Mouse (Mus musculus): ENCODE results near the gene Atrip. TPM values are rescaled to one million over a fixed set of nuclear protein-coding genes. Genes with fewer than 3 reads are reported as not detected.

The Atrip gene
- 10 to 100 TPM; 19.2 to 28.2 (median 24.9) TPM for polyA plus RNA-seq (2017; shearing (Covaris generic))

DNA sequence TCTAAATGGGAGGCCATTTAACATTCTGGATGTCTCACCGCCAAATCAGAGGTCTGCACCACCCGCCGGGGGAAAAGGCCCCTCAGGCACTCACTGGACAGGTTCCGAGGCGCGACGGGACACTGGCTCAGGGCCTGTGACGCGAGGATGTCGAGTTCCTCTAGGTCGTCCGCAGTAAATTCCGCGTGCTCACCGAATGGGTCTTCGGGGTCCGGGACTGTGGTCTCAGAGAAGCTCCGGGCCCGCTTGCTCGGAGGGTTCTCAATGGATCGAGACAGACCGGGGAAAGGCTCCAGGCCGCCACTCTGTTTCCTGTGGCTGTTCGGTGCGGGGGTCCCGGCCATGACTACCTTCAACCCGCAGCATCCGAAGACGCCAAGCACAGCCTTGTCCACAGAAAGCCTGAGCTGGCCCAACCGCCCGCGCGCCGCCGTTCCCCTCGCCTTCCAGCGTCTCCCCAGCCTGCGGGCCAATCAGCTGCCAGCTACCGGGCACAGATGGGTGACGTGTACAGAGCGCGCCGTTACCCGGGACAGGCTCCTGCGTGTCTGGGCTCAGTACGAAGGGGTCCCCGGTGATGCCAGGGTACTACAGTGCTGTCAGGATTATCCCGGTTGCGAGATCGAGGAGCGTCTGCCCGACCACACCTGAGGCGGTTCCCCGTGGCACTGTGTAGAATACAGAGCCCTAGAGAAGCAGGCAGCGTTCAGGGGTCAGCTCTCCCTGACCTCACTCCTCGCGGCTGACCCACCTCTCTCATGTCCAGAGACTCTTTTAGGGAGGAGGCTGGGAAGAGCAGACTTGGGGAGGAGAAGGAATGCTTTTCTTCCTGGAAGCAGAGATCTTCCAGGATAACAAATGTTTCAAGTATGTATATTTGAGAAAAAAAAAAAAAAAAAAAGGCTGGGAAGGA lies at the start of gene Atrip:
Gene Atrip, minus strand, starts transcription at position 464 of the 913 bp plus-strand sequence.
- peak; percentile 98 for ATAC-seq

DNA sequence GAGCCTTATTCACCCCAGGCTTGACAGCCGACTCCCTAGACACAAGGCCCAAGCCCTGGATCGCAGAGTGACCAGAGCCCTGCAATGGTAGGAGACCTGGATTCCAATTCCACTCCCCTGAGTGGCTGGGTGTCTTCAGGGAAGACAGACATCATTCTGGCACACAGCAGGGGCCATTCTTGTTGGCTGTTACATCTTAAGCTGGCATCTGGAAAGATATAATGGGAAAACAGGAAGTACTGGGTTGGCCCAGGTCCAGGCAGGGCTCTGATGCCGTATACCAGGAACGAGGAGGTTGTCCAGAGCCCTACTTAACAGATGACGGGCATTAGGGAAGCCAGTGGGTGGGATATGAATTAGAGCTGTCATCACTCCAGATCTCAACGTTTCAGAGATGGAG lies 49.3 kb upstream of the Atrip start:
- ATAC-seq: no peak

DNA sequence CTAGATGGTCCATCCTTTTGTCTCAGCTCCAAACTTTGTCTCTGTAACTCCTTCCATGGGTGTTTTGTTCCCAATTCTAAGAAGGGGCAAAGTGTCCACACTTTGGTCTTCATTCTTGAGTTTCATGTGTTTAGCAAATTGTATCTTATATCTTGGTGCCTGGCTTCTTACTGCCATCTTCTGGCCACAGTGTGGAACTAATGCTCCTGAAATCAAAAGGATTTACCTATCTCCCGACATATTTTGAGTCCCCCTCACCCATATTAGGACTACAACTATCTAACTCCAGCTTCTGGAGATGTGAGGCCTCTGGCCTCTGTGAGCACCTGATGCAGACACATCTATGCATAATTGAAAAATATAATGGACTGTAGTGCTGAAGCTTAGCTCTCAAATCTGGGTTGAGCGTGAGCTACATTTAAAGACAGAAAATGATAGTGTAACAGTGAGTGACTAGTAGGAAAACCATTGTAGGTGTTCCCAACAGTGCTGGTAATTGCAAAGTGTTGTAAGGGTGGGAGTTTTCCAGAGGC lies 48.7 kb upstream of the Atrip start:
- no peak for ATAC-seq

DNA sequence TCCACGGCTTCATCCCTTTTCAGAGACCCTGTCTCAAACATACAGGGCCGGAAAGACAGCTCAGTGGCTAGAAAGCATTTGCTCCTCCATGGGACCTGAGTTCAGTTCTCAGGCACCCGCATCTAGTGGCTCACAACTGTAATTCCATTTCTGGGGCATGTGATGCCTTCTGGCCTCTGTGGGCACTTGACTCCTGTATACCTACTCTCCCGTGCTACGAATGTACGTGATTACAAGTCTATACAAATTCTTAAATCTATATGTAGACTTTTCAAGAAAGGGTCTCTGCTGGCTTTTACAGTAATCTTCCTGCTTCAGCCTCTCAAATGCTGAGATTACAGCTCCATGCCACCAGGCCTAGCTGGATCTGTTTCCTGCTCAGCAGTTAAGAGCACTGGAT lies 47.0 kb upstream of the Atrip start:
- ATAC-seq: no peak

DNA sequence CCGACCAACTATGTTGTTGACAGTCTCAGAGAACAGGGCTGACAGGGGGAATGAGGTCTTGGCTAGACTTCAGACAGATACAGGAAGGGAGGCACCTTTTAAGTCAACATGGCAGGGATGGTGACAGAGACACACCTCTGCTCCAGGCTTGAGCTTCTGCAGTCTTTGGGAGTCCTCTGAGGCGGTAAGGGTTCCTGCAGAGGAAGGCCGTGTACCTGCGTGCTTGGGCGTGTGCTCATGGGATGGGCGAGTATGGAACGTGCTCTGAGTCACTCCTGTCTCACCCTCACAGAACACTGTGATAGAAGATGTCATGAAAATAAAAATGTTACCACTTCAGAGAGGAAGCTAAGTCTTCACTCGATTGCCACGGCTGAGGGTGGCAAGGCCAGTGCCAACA lies 45.6 kb upstream of the Atrip start:
- ATAC-seq: no peak

DNA sequence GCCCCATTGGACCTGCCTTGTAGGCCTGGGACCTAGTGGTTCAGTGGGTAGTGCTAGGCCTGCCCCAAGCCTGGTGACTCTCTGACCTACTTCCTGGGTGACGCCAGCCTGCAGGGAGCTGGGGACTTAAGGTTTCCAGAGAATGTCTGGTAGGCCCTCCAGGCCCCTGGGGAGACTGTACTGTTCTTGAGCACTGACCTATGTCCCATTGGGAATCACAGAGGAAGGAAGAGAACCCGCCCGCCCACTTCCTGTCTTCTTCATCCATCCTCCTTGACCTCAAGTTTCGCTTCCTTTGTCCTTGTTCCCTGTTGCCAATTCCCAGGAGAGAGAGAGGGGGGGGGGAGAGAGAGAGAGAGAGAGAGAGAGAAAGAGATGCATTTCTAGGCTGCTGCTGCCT lies 44.2 kb upstream of the Atrip start:
- no peak for ATAC-seq

DNA sequence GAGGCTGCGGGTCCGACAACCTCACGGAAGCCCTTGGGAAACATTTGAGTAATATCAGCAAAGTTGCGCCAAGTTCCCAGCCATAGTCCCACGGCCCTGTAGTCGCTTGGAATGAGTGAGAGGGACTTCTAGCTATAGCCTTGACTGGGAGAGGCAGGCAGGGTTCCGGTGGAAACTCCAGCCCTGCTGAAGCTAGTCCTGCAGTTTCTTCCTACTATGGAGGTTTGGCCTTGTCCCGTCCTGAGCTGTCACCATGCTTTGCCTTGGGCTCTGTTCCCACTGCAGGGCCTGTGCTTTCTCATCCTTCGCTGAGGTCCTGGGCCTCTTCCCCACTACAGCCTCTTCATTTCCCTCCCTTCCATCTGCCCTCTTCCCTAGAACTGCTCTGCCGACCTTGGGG lies 42.3 kb upstream of the Atrip start:
- ATAC-seq: no peak

DNA sequence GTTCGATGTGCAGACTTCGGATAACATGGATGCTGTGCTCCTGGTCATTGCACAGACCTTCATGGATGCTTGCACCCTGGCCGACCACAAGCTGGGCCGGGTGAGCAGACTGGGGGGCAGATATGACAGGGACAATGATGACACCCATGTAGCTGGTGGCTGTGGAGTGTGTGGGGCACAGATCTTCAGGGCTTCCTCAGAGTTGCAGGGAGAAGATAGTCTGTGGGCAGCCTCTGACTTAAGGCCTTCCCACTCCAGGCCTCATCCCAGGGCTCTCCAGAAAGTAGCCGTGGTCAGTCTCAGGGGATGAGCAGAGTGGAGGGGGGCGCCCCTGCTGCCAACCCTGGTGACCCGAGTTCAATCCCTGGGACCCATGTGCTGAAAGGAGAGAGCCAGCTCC lies 40.9 kb upstream of the Atrip start:
- ATAC-seq: no peak

DNA sequence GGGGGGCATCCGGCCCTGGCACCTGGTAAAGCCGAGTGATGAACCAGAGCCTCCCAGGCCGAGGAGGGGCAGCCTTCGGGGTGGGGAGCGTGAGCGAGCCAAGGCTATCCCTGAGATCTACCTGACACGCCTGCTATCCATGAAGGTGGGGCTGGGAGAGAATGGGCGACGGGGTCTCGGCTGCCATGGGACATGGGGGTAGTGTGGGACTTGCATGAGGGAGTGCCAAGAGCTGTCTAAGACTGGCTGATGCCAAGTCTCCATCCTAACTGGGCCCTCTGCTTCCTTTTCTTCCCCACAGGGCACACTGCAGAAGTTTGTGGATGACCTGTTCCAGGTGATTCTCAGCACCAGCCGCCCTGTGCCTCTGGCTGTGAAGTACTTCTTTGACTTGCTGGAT lies 40.4 kb upstream of the Atrip start:
- ATAC-seq: no peak

DNA sequence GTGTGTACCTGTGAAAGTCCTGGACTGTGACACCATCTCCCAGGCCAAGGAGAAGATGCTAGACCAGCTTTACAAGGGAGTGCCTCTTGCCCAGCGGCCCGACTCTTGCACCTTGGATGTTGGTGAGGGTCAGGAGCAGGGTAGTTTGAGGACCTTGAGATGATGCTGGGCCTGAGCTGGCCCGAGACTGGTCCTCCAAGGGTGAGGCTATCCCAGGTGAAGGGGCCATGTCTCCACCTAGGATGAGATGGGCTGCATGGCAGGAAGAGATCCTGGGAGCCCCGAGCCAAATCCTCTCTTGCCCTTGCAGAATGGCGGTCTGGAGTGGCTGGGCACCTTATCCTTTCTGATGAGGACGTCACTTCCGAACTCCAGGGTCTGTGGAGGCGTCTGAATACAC lies 39.4 kb upstream of the Atrip start:
- ATAC-seq: no peak

DNA sequence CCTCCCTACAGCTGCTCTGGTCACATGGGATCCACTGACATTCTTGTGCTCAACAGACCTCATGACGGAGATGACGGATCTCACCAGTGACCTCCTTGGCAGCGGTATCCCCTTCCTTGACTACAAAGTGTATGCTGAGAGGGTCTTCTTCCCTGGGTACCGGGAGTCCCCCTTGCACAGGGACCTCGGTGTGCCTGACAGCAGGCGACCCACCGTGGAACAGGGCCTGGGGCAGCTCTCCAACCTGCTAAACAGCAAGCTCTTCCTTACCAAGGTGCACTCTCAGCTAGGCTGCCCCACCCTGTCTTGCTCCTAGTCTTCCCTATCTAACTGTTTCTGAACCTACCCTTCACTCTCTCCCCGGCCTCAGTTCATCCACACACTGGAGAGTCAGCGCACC lies 37.7 kb upstream of the Atrip start:
- ATAC-seq: no peak

DNA sequence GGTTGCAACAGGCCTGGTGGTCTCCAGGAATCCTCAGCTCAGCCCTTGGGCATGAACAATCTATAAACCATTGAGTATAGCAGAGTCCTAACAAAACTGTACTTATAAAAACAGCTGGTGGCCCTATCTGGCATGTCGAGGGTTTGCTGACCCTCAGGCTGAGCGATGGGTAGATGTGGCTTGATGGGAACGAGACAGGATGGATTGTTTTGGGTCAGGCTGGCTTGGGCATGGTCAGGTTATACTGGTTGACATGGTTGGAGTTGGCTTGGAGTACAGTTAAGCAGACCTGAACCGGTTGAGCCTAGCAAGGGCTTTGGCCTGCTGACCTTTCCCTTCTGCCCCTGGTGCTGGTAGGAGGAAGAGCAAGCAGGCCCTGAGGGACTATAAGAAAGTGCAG lies 37.2 kb upstream of the Atrip start:
- no peak for ATAC-seq

DNA sequence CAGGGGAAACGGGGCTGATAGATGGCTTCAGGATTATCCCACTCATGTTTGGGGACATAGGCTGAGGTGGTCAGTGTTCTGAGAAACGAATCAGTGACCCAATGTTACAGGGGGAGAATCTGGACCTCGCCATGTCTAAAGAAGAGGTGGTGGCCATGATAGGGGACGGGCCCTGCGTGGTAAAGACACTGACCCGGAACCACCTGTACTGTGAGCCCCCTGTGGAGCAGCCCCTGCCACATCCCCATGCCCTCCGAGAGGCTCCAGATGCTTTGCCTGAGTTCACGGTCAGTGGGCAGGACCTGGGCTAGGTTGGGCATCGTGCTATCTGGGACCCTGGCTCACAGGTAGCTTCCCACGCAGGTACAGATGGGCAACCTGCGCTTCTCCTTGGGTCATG lies 36.3 kb upstream of the Atrip start:
- no peak for ATAC-seq

DNA sequence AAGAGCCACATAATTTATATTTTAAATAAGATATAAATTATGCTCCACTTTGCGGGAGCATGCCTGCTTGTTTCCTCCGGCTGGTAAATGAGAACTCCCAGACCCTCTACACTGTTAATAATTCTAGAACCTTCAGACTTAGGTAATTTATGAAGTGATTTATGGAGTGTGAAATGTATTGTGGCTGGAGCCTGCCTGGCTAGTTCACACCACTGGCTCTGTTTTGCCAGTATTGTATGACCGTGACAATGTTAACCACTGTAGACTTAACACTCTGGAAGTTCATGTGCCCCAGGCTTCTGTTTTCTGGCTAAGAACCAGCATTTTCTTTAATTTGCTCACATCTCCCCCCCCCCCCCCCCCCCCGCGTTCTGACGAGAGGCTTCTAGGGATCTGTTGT lies 33.4 kb upstream of the Atrip start:
- no peak for ATAC-seq

DNA sequence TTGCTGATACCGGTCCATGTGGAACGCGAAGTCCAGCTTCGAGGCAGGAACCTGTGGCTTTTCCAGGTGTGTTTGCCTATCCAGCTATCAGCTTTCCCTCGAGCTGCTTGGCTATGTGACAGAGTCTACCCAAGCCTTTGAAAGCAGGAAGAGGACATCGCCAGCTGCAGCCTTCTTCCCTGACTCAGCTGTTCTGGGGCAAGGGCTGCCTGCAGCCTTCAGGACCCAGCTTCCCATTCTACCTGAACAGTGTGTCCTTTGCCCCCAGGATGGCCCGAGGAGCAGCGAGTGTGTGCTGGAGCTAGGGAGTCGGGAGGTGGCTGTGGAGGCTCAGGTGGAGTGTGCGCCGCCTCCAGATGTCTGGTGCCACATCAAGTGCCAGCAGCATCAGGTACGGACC lies 31.7 kb upstream of the Atrip start:
- no peak for ATAC-seq

DNA sequence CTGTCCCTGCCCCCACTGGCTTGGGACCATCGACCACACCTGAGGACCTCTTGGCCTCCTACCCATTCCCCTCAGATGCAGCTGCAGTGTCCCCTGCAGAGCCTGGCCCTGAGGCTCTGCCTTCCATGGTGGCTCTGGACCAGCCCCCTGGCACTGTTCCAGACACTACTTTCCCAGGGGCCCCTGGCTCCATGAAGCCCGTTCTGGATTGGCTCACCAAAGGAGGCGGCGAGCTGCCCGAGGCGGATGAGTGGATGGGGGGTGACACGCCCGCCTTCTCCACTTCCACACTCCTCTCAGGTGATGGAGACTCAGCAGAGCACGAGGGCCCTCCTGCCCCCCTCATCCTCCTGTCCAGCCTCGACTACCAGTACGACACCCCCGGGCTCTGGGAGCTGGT lies 31.1 kb upstream of the Atrip start:
- no peak for ATAC-seq

DNA sequence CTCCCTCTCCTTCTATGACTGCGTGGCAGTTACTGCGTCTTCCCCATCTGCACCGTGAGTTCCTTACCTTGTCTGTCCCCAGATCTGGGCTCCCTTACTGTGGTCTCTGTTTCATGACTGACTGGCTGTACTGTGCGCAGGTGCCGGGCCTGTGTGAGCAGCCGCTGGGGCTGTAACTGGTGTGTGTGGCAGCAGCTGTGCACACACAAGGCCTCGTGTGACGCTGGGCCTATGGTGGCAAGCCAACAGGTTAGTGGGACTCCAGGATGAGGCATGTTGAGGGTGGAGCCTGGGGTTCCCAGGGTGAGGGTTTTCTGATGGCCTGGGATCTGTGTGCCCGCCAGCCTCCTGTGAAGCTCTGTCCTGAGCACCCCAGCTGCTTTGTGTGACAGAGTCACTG lies 30.2 kb upstream of the Atrip start:
- no peak for ATAC-seq

DNA sequence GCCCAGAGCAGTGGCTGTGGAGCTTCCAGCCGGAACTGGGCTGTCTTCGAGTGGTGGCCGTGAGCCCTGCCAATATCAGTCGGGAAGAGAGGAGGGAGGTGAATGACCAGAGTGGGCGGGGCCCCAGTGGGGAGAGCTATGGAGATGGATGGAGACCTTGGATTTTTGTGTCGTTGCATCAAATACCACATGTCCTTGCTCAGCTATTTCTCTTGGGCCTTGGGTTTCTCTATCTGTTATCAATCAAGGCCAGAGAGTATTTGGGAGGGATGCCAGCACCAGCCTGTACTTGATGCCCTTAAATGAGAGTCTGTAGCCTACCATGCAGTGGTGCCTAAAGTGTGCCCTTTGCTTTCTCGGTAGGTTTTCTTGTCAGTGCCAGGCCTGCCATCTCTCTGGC lies 29.3 kb upstream of the Atrip start:
- no peak for ATAC-seq

DNA sequence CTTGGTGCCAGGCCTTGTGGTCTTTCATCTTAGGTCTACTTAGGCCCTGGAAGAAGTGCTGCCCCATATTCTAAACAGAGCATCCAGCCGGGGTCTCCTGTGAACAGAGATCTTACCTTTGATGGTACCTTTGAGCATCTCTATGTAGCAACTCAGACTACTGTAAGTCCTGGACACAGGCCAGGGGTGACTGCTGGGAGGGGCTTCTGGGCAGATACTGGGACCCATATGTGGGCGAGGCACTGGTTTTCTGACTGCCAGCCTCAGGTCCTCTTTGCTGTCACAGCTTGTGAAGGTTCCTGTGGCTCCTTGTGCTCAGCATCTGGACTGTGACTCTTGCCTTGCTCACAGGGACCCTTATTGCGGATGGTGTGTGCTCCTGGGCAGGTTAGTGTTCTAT lies 28.6 kb upstream of the Atrip start:
- no peak for ATAC-seq

DNA sequence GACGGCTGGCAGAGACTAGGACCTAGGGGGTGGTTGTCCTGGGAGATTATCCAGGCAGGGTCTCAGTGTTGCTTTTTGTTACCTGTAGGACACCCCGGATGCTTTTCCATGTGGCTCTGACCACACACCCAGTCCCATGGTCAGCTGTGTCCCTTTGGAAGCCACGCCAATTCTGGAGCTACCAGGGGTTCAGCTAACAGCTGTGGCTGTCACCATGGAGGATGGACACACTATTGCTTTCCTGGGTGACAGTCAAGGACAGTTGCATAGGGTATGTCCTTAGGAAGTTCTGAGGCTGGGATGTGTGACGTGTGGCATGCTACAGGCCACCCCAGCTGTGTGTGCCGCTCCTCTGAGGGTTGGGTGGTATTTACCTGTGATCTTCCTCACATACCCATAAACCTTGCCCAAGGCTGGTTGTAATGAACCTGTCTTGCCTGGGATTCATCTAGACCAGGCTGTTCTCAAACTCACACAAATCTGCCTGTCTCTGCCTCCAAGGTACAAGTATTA lies 28.1 kb upstream of the Atrip start:
- no peak for ATAC-seq

DNA sequence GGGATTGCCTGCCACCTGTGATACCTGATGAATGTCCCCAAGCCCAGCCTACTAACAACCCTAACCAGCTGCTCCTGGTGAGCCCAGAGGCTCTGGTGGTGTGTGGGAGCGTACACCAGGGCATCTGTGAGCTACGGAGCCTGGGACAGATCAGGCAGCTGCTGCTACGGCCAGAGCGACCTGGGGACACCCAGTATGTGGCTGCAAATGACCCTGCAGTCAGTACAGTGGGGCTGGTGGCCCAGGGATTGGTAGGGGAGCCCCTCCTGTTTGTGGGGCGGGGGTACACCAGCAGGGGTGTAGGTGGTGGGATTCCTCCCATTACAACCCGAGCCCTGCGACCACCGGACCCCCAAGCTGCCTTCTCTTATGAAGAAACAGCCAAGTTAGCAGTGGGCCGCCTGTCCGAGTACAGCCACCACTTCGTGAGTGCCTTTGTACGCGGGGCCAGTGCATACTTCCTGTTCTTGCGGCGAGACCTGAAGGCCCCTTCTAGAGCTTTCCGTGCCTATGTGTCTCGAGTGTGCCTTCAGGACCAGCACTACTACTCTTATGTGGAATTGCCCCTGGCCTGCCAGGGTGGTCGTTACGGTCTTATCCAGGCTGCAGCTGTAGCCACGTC lies 26.5 kb upstream of the Atrip start:
- ATAC-seq: no peak

DNA sequence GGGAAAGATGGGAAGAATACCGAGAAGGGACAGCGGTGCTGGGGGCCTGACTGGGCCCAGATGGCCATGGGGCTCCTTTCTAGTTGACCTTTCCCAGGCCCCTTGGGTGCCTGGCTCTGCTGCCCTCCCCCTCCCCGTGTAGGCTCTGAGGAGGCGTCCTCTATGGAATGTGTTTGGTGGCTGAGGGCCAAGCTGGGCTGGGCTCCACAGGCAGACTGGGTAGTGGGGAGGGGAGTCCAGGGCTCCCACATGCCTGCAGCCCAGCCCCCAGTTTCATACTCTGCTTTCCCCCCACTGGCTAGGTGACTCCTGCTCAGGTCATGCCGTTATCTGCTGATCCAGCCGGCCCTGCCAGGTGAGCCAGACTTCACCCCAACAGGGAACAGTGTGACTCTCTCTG lies 25.0 kb upstream of the Atrip start:
- ATAC-seq: no peak

DNA sequence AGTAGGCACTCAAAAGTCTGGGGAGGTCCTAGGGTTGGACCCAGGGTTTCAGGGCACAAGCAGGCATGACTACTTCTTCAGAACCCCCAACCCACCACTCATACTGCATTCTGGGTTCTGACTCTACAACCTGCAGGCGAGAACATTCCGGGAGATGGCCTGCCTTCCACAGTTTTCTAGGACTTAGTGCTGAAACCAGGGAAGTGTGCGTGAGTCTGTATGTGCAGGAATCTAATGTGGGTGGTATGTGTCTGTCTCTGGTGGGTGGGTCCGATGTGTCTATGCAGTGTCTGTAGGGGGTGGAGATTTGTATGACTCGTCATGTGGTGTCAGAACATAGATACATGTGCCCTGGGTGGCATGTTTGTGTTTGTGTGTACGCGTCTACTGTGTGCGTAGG lies 24.4 kb upstream of the Atrip start:
- ATAC-seq: no peak

DNA sequence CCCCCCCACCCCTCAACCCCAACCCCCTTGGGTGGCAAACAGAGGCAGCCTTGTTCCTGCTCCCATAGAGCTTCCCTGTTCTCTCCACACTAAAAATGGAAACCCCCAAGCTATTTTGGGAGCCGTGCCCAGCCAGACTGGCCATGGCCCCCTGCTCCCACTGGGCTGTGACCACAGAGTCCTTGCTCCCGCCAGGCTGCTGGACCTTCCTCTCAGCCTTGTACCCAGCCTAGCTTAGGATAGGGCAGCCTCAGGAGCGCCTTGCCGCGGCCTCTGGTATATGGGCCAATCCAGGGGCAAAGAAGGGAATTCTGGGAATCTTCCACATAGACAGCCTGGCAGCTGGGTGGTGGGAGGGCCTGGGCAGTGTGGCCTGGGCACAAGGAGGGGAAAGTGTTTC lies 23.9 kb upstream of the Atrip start:
- ATAC-seq: no peak
